Comparison of ENCODE assay signal across 13 mouse cellular contexts in genomic region chr3:147196626-147197025, GRCm38 (mm10).
A peak's percentile ranks its signal among the peaks of the same experiment; 100 is the strongest.
DNase-seq lines count a peak whose midpoint lies in the region.
"Had no signal": no experiment of that assay in that cellular context is flagged by ENCODE, and none has a peak within 500 bp of the region (broad histone marks: within the 10 kb centered on the region; RNA-seq: fewer than 3 reads in every experiment).

No protein-coding gene starts in this region.

- DNase-seq in adrenal gland, adult (ENCODE audit: inconsistent age in 2 of 2, low spot score in 1 of 2), result peak; percentile 74 to 86
- no peak for DNase-seq in adrenal gland, postnatal 4 days (ENCODE audit: low spot score in 2 of 2)
- DNase-seq in adrenal gland, postnatal 10 days, result peak; percentile 35
- peak; percentile 50 to 58 for DNase-seq in adrenal gland, postnatal 36 days
- DNase-seq in layer of hippocampus, postnatal 36 days, result no peak
- DNase-seq in heart, postnatal 4 days, result no peak
- DNase-seq: cerebellum, adult 11-12 months; cerebellum, adult 8-10 months; gastrocnemius, adult 2 months; gastrocnemius, postnatal 14 days; heart, adult 11 months; heart, postnatal 10 days; kidney, adult 2 months had no signal

Comparison
In these comparisons a context has a peak if more than half of its experiments do, and no peak if none do; other contexts are left out.
1. DNase-seq: peak in adrenal gland, adult (2 of 2), adrenal gland, postnatal 10 days (single experiment) and adrenal gland, postnatal 36 days (2 of 2); none in adrenal gland, postnatal 4 days (0 of 2), layer of hippocampus, postnatal 36 days (0 of 2) and heart, postnatal 4 days (single experiment).